Mouse (Mus musculus): ENCODE measurements around the gene Wdr31.

DNA sequence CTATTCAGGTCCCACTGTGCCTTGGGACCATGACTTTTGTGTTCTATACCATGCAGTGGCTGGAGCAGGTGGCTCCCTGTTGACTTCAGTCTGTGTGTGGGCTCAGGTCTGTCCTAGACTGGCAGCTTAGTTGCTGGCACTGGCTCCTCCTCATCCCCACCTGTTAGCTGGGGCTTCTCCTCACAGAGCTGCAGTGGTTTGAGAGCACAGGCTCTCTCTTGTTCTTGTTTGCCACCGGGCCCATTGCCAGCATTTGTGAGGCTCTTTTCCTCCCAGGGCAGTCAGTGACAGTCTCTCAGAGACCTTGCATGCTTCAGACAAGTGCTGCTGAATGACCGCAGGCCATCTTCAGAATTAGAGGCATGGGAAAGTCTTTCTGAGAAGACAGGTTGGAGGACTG lies 22.0 kb upstream of the Wdr31 start:
- TF ChIP-seq CTCF (IDR thresholded peaks at IDR 0.05; ENCODE audit: borderline replicate concordance, extremely low read depth, insufficient read depth, insufficient read length) (no peak), POLR2A (IDR thresholded peaks at IDR 0.05; ENCODE audit: borderline replicate concordance, extremely low read depth, insufficient read depth, insufficient read length, poor library complexity, severe bottlenecking) (no peak)

Data from brain, embryonic 14.5 days (tissue).